Comparison of ENCODE assay signal across 8 mouse cellular contexts in the genomic region with DNA sequence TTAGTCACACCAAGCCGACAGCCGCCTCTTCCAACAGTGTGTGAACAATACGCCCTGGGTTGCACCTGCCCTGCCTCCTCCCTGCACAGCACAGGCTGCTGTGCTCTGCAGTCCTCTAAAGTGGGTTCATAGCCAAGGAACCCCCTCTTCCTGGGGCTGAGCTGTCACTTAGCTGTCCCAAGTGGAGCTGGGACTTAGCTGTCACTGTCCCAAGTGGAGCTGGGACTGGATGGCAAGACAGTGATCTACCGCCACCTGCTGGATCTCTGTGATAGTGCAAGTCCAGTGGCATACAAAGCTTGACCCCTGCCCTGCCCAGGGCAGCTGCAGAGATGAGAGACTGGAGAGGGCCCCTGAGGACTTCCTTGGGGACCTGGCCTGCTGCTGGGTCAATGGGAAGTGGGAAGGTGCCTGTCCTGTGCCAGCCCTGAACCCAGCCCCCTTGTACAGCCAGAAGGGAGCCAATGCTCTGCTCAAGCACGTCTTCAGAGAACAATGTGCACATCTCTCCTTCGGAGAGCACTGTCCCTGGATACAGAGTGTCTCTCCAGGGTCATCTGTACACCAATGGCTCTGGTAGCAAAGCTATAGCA.
DNase-seq lines count a peak whose midpoint lies in the region; ATAC-seq and TF ChIP-seq lines count a peak whose summit lies in the region.

No protein-coding gene starts in this region.

- H3K4me2 ChIP-seq in embryonic facial prominence, embryonic 14.5 days (ENCODE audit: low read depth, low read length): no peak overlapping the region
- H3K4me2 ChIP-seq in heart, embryonic 15.5 days: no peak overlapping the region
- no peak overlapping the region for H3K4me2 ChIP-seq in lung, postnatal 0 days (replicated peaks; ENCODE audit: low read depth, low read length)

- 75% methylated on average over 6 of the region's 6 CpGs for WGBS in embryonic facial prominence, embryonic 14.5 days
- 65% methylated on average over 6 of the region's 6 CpGs for WGBS in heart, embryonic 15.5 days
- WGBS in lung, postnatal 0 days: 66% methylated on average over 6 of the region's 6 CpGs

- no peak for ATAC-seq in embryonic facial prominence, embryonic 14.5 days (ENCODE audit: low read depth)
- ATAC-seq in heart, embryonic 15.5 days (replicated peaks; ENCODE audit: insufficient number of reproducible peaks, insufficient read depth, low FRiP score, low read depth): 0 out of 2 replicates have a peak, but pooled peaks have one; percentile 5
- ATAC-seq in lung, postnatal 0 days: peak; percentile 39

- peaks cover 55% of the 10 kb centered on the region for H3K36me3 ChIP-seq in embryonic facial prominence, embryonic 14.5 days (ENCODE audit: control insufficient read depth, insufficient read depth, low read length)
- H3K36me3 ChIP-seq in heart, embryonic 15.5 days: peaks cover 11% of the 10 kb centered on the region; the same call in 1 of the 2 replicates
- no peaks in the 10 kb centered on the region for H3K36me3 ChIP-seq in lung, postnatal 0 days (ENCODE audit: insufficient read depth, low read length)

- no peak overlapping the region for H3K27ac ChIP-seq in embryonic facial prominence, embryonic 14.5 days (replicated peaks; ENCODE audit: low read depth, low read length)
- H3K27ac ChIP-seq in heart, embryonic 15.5 days: no peak overlapping the region
- H3K27ac ChIP-seq in lung, postnatal 0 days (ENCODE audit: low read length): no peak overlapping the region

- H3K4me1 ChIP-seq in embryonic facial prominence, embryonic 14.5 days (ENCODE audit: control insufficient read depth, insufficient read depth, low read length): no peaks in the 10 kb centered on the region
- H3K4me1 ChIP-seq in heart, embryonic 15.5 days (replicated peaks): peaks cover 18% of the 10 kb centered on the region
- H3K4me1 ChIP-seq in lung, postnatal 0 days (ENCODE audit: insufficient read depth, low read depth, low read length): no peaks in the 10 kb centered on the region; the same call in 1 of the 2 replicates

- TF ChIP-seq CTCF in lung, postnatal 0 days (IDR thresholded peaks at IDR 0.05): peak; percentile 99

- H3K9me3 ChIP-seq in embryonic facial prominence, embryonic 14.5 days (ENCODE audit: control insufficient read depth, low read length): peaks cover 7% of the 10 kb centered on the region
- no peaks in the 10 kb centered on the region; the same call in 1 of the 2 replicates for H3K9me3 ChIP-seq in heart, embryonic 15.5 days (replicated peaks)
- H3K9me3 ChIP-seq in lung, postnatal 0 days (ENCODE audit: low read length): no peaks in the 10 kb centered on the region

- peak; percentile 49 to 58 for DNase-seq in CD8-positive naive resting alpha-beta T cell, adult 2 months (ENCODE audit: low read depth in 2 of 2, low spot score in 2 of 2)
- DNase-seq in adrenal gland, postnatal 25 days: peak; percentile 74
- peak; percentile 76 for DNase-seq in embryonic facial prominence, embryonic 14.5 days (ENCODE audit: low spot score)
- peak; percentile 92 for DNase-seq in kidney, postnatal 10 days
- DNase-seq in lung, postnatal 0 days (ENCODE audit: low spot score): peak; percentile 86
- peak; percentile 42 for DNase-seq in retina, adult 2 months (ENCODE audit: low read depth, low spot score)
- DNase-seq in urinary bladder, postnatal 25 days (ENCODE audit: low spot score): peak; percentile 73

- no peak overlapping the region for H3K4me3 ChIP-seq in embryonic facial prominence, embryonic 14.5 days (ENCODE audit: low read depth, low read length)
- H3K4me3 ChIP-seq in heart, embryonic 15.5 days: no peak overlapping the region
- H3K4me3 ChIP-seq in lung, postnatal 0 days (ENCODE audit: low read depth, low read length): no peak overlapping the region

- no peaks in the 10 kb centered on the region for H3K27me3 ChIP-seq in embryonic facial prominence, embryonic 14.5 days (replicated peaks; ENCODE audit: control insufficient read depth, insufficient read depth, low read length)
- no peaks in the 10 kb centered on the region for H3K27me3 ChIP-seq in heart, embryonic 15.5 days
- no peaks in the 10 kb centered on the region for H3K27me3 ChIP-seq in lung, postnatal 0 days (replicated peaks; ENCODE audit: insufficient read depth, low read length)

- no peak for TF ChIP-seq EP300 in lung, postnatal 0 days (IDR thresholded peaks at IDR 0.05)

- H3K9ac ChIP-seq in embryonic facial prominence, embryonic 14.5 days (ENCODE audit: low read depth, low read length): no peak overlapping the region
- no peak overlapping the region for H3K9ac ChIP-seq in heart, embryonic 15.5 days
- no peak overlapping the region for H3K9ac ChIP-seq in lung, postnatal 0 days (replicated peaks; ENCODE audit: low read depth)

Comparison
In these comparisons a context has a peak if more than half of its experiments do, and no peak if none do; other contexts are left out.
1. DNase-seq: peak in every context shown above with its lines; median percentile 92 in kidney, postnatal 10 days; 86 in lung, postnatal 0 days; 76 in embryonic facial prominence, embryonic 14.5 days; 74 in adrenal gland, postnatal 25 days; 73 in urinary bladder, postnatal 25 days; 54 in CD8-positive naive resting alpha-beta T cell, adult 2 months; 42 in retina, adult 2 months.